Mouse (Mus musculus): Measurements from ENCODE around the gene Fstl1.

Gene Fstl1

DNA sequence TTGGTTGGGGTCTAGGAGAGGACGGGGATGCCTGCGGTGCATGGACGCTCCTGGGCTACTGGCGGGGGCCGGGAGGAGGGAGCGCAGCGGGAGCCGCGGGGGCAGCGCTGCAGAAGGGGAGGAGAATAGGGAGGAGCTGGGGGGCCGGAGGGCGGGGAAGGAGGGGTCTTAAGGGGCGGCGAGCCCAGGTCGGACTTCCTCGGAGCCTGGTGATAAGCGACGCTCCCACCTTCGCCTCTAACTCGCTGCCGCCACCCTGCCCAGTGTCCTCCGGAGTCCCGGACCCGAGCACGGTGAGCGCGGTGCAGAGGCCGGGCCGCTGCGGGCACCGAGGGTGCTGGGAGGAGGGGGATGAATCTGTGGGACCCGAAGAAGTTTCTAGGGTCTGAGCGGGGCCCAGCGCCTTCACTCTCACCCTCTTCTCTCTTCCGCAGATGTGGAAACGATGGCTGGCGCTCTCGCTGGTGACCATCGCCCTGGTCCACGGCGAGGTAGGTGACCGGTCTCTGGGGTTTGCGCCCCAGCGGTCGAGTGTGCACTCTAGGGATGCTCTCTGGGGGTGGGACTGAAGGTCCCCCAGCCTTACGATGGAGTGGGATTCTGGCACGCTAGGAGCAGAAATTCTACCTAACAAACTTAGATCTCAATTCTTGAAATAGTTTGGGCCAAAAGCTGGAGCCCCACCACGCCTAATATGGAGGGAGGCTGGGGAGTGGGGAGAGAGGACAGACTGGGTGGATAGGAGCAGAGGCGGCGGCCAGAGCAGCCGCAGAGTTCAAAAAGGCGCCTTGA lies at the start of gene Fstl1:
Gene Fstl1 (plus strand): TSS at position 14 of the 792 bp plus-strand sequence.
- no peak for DNase-seq (ENCODE audit: low read depth)

DNA sequence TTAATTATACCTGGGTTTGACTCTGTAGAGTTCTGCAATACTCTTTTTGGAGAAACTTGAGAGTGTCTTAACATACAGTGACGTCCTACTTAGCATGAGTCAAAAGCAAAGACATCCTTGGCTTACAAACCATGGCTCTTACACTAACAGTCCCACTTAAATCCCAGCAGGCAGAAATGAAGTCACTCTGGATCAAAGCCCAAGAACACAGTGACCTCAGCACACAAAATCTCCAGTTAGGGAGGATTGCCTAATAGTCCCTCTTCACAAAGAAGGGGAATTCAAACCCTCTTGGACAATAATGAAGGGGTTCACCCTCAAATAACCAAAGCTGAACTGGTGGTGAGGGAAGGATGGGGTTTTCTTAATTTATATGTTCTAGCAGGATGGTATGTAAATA lies 48.0 kb upstream of the Fstl1 start:
- DNase-seq (ENCODE audit: low read depth) = no peak

DNA sequence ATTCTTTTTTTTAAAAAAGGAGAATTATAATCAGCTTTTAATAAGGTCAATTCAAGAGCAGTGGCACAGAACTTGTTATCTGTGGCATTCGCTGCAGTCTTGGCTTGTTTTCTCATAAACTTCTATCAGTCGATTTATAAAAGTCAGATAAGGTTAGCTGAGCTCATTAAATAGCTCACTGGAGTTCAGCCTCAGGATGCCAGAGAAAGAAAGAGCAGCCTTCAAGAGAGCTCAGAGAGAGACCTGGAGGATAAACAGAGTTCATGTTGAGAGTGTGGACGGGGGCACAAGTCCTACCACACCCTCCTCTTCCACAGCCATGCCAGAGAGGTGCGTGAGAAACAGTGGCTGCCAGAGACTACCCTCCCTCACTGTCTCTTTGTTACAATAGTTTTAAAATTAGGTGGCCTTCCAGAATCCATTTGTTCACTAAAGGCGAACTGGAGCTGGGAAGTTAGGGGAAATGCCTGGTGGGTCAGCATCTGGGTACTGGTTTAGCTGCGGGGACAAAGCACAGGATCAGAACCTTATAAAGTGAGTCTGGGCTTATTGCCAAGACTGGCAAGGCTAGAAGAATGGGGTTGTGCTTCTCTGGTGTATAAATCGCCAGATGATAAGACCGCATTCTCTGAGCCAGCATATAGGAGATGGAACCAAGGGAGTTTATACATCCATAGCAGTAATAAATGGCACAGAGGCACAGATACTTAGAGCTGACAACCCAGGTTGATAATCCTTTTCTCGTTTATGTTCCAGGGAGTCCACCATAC lies 47.1 kb upstream of the Fstl1 start:
- no peak for DNase-seq (ENCODE audit: low read depth)

DNA sequence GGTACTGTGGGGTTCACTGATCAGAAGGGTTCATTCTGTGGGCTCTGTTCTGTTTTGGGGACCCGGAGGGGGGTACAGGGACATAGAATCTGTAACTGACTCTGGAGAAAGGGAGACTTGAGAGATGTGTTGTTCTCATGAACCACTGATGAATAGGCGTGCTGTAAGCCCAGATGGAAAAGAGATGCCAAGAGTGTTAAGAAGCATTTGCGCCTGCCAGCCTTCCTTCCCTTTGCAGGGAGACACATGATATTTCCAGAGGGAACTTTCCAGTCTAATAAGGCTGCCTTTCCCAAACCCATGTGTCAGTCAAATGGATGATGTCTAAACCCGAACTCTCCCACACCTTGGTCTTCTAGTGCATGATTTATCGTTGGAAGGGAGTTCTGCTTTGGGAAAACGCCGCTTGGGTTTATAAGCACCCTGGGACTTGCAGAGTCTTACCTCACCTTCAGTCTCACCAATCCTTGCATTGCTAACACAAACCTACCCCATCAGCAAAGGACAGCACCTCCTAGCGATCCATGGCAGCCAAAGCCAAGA lies 46.3 kb upstream of the Fstl1 start:
- no peak for DNase-seq (ENCODE audit: low read depth)

DNA sequence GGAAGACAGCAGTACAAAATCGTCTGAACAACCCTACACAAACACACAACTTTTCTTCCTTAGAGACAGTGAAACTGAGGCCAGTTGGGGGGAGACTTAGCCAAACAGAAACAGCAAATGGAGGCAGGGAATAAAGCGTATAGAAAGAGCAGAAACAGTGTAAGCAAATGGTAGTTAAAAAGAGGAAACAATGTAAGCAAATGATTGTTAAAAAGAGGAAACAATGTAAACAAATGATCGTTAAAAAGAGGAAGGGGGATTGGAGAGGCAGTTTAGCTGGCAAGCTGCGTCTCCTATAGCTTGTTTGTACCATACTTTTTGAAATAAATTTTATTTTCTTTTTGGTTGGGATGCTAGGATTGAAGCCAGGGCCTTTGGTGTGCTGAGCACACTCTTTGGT lies 45.2 kb upstream of the Fstl1 start:
- DNase-seq (ENCODE audit: low read depth) = no peak

DNA sequence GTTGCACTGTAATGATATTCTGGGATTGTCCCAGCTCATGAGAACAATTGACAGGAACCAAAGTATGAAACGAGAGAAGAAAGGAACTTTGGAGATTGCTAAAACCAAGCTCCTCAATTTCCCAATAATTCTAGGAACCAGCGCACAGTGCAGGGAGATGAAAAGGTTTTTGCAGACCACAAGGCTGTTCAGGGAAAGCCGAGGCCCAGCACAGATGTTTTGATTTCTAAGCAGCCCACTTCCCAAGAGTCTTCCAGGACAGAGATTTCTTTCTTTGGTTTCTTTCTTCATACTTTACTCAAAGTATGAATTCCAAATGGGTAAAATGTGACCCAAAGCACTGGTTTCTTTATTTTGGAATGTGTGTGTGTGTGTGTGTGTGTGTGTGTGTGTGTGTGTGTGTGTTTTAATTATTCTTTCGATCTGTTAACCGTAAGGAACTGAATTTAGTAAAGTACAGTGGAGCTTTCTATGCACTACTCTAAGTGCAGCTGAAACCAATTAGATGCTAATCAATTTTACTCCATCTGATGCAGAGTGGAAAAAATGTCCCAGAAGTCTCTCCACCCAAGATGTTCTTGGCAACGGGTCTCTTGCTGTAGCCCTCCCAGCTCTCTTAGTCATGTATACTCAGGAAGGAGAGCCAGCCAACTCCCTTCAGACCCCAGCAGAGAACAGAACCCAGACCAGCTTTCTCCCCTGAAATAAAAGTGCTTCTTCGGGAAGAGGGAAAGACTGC lies 44.5 kb upstream of the Fstl1 start:
- DNase-seq (ENCODE audit: low read depth) = no peak

DNA sequence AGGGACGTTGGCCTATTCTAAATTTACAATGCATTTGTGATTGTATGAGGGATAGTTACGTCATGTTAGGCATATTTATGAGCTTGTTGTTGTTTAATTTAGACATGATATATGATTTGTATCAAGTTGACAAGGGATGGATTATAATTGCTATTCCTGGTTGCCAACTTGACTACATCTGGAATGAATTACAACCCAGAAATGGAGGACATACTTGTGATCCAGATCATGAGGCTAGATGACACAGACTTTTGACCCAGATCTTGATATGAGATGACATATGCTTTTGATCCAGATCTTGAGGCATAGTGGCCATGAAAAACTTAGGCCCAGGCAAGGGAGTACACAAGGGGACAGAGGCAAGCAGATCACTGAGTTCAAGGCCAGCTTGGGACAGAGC lies 36.6 kb upstream of the Fstl1 start:
- DNase-seq (ENCODE audit: low read depth) = no peak

DNA sequence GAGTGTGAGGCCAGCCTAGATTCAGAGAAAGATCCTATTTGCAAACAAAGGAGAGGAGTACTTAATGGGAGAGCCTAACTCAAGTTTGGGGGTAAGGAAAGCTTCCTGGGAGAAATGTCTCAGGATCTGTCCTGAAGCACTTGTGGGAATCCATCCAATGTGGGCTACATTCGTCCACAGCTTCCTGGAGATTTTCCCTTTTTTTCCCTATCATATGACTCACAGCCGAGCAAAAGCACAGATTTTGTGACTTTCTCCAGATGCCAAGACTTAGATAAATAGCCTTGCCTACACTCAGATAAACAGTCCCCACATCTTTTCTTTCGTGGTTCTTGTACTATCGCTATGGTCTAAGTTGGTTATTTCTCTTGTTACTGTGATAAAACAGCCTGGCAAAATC lies 34.4 kb upstream of the Fstl1 start:
- DNase-seq (ENCODE audit: low read depth) = no peak

DNA sequence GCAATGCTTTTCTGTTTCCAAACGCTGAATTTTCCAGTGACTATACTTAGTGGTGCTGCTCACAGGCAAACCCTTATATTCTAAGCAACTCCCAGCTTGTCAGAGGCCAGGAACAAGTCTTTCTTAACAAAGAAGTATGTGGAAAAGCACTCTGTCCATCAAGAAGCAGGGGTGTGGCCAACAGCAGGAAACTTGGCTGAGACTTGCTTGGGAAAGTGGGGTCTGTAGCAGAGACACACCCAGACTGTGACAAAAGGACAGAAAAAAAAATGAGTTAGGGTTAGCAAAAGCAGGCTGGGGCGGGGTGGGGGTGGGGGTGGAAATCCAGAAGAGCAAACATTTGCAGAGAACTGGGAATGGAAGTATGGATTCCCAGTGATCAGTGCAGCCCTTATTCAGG lies 23.8 kb upstream of the Fstl1 start:
- no peak for DNase-seq (ENCODE audit: low read depth)

DNA sequence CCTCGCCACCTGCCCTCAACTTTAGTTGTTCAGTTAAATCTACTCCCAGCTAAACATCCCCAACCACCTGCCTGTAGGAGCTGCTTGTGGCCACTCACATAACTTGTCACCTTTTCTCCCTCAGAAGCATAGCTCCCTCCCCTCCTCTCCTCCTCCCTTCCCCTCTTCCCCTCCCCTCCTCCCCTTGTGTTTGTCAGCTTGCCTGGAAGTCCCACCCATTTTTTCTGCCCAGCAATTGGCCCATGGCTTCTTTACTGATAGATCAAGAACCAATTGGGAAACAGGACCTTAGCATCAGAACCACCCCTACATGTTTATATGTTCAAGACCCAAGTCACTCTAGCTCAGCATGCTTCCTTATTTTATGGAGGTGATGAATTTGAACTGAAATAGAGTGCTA lies 22.9 kb upstream of the Fstl1 start:
- DNase-seq (ENCODE audit: low read depth) = no peak

DNA sequence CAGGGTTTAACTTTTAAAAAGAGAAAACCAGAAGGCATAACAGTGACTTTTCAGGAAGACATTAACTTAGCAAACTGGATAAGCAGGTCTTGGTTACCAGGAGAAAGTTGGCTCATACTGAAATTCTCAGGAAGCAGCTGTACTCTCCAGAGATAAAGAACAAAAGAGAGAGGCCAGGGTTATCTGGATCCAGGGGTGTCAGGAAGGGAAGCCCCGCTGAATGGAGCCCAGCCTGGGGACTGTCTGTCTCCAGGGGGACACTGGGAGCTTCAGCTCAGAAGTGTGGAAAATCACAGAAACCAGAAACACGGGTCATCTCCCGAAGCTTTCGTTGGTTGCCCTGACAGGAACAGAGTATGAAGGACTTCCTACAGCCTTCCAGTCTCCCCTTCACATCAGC lies 22.2 kb upstream of the Fstl1 start:
- DNase-seq (ENCODE audit: low read depth) = no peak

DNA sequence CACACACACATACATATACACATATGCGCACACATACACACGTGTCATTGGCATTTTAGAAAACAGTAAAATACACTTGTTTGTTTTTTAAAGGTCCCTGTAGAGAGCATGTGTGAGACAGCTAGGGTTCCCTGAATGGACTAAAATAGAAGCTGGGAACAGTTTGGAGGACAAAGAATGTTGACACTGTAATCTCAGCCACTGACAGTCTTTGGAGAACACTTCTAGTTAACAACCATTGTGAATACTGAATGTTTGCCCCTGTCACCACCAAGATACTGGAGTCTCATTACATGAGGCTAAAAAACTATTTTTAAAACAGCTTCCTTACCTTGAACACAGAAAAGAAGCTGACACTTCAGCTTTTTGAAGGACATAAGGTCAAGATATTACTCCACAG lies 19.4 kb upstream of the Fstl1 start:
- no peak for DNase-seq (ENCODE audit: low read depth)

DNA sequence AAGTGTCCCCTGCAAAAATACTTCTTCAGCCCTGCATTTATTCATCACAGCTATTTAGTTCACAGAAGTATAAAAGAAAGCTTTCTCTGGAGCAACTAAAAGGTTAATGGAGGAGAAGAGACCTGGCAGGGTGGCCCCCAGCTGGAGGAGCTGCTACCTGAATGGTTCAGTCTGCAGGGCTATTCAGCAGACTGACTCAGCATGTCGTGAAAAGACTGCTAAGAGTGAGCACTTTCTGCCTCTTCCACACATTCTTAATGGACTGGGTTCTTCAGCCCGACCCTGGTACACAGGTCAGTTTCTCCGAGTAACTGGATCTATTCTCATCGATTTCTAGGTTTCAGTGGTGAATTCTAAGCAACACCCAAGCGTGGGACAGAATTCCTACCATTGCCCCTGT lies 12.9 kb upstream of the Fstl1 start:
- DNase-seq (ENCODE audit: low read depth) = no peak

DNA sequence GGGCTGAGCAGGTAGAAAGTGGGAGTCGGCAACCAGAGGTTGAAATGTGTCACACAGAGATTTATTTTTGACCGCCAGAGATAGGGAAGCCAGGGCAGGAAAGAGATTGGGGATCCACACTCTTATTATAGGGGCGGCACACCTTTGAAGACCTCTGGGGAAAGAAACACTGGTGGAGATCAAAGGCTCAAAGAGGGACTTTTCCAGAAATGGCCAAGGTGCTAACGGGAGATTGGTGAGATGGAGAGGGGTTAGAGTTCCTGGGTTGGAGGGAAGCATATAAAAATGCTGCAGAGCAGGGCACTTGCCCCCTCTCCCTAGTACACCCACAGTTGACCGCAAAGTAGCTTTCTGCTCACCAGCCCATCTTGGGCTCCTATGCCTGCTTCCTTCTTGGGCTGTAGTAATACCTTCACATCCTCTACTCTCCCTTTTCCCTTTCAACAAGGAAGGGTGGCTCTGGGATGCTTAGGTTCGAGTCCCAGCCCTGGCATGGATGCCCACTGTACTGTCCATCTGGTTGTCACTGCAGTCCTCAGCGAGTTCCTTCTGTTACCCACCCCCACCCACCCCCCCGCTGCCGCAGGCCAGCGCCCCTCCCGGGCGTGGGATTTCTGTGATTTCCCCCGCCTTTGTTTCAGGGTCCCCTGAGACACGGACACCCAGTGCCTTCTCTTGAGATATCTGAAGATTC lies 360 bp upstream of the Fstl1 start:
- DNase-seq (ENCODE audit: low read depth) = no peak

DNA sequence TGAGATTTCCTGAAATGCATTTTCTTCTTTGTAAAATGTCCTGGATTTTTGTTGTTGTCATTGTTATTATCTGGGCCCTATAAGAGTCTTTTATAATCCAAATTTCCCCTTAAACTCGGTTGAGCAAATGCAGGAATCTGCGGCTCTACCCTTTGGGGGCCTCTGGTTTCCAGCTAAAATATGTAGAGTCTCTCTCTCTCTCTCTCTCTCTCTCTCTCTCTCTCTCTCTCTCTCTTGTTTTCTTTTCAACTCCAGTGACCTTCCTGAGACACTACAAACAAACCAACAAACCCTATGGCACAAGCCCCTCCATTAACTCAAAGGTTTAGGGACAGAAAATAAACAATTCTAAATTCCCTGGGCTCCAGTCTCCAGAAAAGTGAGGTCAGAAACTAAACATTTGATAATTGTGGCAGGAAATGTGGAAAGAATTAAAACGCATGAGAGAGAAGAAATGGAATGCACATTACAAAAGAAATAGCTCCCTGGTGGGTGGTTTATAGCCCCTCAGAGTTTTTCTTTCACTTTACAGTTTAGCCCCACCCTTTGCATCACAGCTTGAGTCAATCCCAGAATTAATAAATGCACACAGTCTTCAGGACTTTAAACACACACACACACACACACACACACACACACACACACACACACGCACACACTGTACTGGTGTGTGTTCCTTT lies 1.3 kb downstream of the Fstl1 start:
- DNase-seq (ENCODE audit: low read depth) = no peak

DNA sequence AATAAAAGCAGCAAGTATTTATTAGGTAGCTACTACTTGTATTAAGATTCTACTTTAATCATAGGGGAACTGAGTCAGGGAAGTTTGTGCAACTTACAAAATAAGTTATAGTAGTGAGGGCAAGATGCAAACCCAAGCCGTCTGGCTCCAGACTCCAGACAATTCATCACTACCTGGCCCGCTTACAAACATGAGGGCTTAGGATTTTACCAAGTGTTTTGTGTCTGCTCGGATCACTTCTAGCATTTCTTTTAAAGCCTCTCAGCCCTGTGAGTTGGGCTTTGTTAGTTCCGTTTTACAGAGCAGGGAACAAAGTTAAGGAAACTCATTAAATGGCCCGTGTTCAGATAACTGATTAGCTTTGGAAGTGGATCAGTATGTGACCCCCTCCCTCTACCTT lies 1.9 kb downstream of the Fstl1 start:
- DNase-seq (ENCODE audit: low read depth) = no peak

DNA sequence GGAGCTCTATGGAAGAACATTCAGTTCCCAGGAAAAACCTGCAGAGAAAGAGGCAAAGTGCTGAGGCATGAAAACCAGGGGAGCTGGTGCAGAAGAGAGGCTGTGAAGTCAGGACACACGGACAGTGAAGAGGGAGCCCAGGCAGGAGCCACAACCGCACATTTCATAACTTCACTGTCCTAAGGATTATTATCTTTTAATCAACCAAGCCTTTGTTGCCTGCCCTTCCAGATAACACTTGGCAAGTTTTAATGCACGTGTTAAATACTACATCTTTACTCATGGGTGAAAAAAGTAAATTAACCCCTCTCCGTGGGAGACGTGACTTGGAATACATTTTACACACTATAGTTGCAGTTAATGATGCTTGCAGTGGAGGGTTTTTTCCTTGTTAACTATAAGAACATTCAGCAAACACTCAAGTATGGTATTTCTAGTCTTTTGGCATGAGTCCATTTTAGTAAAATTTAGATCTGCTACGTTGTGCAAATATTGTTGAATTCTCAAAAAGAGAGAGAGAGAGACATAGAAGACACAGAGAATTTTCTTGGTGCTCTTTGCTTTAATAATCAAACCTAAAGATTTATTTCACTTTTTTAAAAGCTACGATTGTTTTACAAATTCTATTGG lies 3.1 kb downstream of the Fstl1 start:
- no peak for DNase-seq (ENCODE audit: low read depth)

DNA sequence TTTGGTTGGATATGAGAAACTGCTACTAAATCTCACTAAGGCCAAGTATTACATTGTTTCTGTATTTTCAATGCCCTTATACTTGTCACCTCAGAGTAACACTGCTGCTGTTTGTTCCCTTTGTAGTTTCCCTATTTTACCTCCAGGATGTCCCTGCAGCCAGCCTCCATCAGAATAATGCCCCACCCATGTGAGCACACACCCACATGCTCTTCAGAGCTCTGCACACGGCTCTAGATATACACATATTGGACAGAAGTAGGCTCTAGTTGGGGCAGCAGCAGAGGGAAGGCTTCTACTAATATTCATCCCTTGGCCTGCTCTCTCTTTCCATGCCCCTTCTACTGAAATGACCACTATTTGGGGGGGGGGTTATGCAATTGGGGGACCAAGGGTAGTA lies 3.7 kb downstream of the Fstl1 start:
- DNase-seq (ENCODE audit: low read depth) = no peak

DNA sequence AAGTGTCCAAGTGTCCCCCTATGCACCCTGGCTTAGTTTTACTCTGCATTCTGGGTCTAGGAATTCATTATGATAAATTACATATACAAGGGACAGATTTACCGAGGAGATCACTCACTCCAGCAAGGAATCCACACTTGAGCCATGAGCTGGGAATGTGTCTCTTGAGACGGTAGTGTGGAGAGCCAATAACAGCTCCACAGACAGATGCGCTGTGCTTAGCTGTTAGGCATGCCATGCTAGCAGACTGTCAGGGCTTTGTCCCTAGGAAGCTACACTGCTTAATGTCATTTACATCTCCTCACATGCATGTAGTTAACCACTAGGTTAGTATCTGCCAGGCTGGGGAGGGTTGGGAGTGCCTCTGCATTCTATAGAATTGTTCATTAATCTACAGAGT lies 4.2 kb downstream of the Fstl1 start:
- no peak for DNase-seq (ENCODE audit: low read depth)

DNA sequence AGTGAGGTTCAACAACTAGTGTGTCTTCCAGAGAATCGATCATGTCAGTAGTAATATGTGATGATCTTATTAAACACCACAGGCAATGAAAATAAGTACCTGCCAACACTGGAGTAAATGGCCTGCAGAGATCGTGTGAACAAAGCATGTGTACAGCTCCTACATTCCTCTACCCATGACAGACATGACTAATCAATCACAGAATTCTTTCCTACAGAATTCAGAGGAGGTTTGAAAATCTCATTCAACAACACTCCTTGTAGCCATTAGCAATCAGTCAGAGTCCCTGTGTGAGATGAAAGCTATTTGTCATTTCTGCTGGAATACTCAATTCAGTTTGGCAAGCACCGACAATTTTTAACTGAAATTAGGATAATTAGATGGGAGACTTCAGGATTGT lies 7.9 kb downstream of the Fstl1 start:
- DNase-seq (ENCODE audit: low read depth) = no peak

DNA sequence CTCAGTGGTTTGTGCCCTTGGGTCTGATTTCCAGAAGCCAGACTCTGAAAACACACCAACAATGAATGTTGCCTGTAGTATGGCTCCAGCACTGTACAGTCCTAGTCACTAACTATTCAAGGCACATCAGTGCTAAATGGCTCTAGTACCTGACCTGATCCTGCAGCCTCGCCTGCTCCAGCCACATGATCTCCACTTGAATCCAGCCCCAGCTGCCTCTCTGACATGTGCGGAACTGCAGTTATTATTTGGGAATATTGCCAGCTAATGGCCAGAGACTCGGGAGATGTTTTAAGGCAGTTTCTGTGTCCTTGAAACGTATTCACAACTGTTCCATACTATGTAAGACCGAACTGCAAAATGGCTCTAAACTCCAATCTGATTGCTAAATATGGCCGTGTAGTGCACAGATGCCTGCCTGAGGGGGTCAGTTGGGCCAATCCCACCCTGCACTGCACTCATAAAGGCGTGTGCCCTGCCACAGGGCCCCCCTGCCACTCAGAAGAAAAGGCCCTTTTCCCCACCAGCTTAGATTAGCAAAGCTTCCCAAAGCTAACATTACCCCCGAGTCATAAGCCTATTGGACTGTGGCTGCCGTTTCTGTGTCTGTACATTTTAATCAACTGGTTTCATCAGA lies 11.0 kb downstream of the Fstl1 start:
- no peak for DNase-seq (ENCODE audit: low read depth)

Measured in induced T-regulatory cell, adult 2 months (primary cell).